Mouse (Mus musculus) embryonic facial prominence, embryonic 14.5 days (tissue): ENCODE data around the gene Zfp128. TPM values are rescaled to one million over a fixed set of nuclear protein-coding genes. Genes with fewer than 3 reads are reported as not detected.
"Not testable (repeated sequence)": the region's sequence is repeated elsewhere in the genome, so short reads cannot be mapped to it uniquely, and the experiment has no call there.

ENCODE experiments used
- ATAC-seq: fragments of 200-750 bp; cut with Nextera tagmentation; 2 replicates; pipeline ENCODE4 v1.8.0; 2017; ENCODE audit warnings: low read depth, moderate number of reproducible peaks, moderate TSS enrichment
- DNase-seq: peaks from one replicate; pipeline ENCODE4 v3.0.0-alpha.2; 2015; ENCODE audit warnings: low spot score
- H3K27ac ChIP-seq: fragments of 300-500 bp; sonication (generic); replicated peaks from 2 replicates; pipeline ENCODE4 v1.5.1; 2014; ENCODE audit warnings: low read depth, mild to moderate bottlenecking, low read length, moderate library complexity
- H3K27me3 ChIP-seq: fragments of 300-500 bp; sonication (generic); replicated peaks from 2 replicates; pipeline ENCODE4 v1.6.1; 2014; ENCODE audit warnings: low read length; ENCODE audit not compliant: control insufficient read depth, insufficient read depth
- H3K36me3 ChIP-seq: fragments of 300-500 bp; sonication (generic); 2 replicates; pipeline ENCODE4 v1.6.1; 2014; ENCODE audit warnings: low read length, mixed read lengths; ENCODE audit not compliant: control insufficient read depth, insufficient read depth
- H3K4me1 ChIP-seq: fragments of 300-500 bp; sonication (generic); 2 replicates; pipeline ENCODE4 v1.6.1; 2014; ENCODE audit warnings: antibody characterized with exemption, low read length; ENCODE audit not compliant: control insufficient read depth, insufficient read depth
- H3K4me2 ChIP-seq: fragments of 300-500 bp; sonication (generic); 2 replicates; pipeline ENCODE4 v1.6.1; 2014; ENCODE audit warnings: low read depth, mild to moderate bottlenecking, low read length, moderate library complexity, mixed read lengths
- H3K4me3 ChIP-seq: fragments of 300-500 bp; sonication (generic); 2 replicates; pipeline ENCODE4 v1.5.1; 2014; ENCODE audit warnings: low read depth, mild to moderate bottlenecking, low read length
- H3K9ac ChIP-seq: fragments of 300-500 bp; sonication (generic); 2 replicates; pipeline ENCODE4 v1.6.1; 2014; ENCODE audit warnings: low read depth, mild to moderate bottlenecking, low read length, moderate library complexity, mixed read lengths
- H3K9me3 ChIP-seq: fragments of 300-500 bp; sonication (generic); 2 replicates; pipeline ENCODE4 v1.6.1; 2016; ENCODE audit warnings: low read length; ENCODE audit not compliant: control insufficient read depth
- WGBS: fragments of 180-500 bp; shearing (Covaris S2); extraction: QIAGEN DNeasy Blood & Tissue Kit; methylation state at CpG from one replicate; pipeline ENCODE4 v1.1.7; 2014; 5-methylcytosine and 5-hydroxymethylcytosine counted together
- polyA plus RNA-seq: library from polyadenylated mRNA; unstranded; fragments of >200 nt; fragmentation: Nextera tagmentation; extraction: Ambion mirVana; gene quantifications from 2 replicates; pipeline ENCODE4 v1.2.1, GENCODE M21; 2014

Zfp128 gene
- polyA plus RNA-seq, 1 experiment from 2014 or later: 4.9 TPM

DNA sequence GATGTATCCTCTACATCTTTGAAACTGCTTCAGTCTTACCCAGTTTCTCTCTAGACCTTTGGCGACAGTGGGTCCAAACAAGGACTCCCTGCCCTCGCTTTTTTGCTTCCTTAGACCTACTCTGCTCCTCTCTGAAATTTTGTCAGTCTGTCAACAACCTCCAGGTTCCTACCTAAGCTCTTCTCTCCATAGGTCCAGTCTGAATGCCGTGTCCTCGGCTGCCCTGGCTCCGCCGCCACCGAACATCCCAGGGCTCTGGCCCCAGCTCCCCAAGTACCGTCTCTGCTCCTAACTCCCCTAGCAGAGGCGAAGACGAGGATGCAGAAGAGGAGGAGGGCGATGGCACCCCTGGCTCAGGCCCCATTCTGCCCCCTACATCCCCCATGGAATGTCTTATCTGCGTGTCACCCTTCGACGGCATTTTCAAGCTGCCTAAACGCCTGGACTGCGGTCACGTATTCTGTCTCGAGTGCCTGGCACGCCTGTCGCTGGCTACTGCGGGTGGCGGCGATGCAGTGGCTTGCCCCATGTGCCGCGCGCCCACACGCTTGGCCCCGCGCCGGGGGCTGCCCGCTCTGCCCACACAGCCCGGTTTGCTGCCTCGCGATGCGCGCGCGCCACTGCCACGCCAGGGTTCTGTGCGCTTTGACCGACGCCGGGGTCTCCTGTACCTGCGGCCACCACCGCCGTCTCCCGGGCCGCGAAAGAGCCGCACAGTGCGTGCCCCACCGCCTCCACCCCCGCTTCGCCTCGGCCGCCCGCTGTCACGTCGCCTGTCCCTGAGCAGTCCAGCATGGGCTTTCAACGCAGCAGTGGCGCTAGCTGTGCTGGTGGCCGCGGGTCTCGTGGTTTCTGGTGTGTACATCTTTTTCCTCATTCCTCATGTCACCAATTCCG is 47.0 kb downstream of the Zfp128 start:
- Histone ChIP-seq H3K4me2 (peak overlapping the region; percentile 68), H3K9ac (peak overlapping the region; percentile 67), H3K4me3 (peak overlapping the region; percentile 37), H3K27ac (no peak overlapping the region), H3K36me3 (peaks cover 43% of the 10 kb centered on the region), H3K9me3 (no peaks in the 10 kb centered on the region), H3K27me3 (peaks cover 13% of the 10 kb centered on the region; the same call in 1 of the 2 replicates), H3K4me1 (peaks cover 7% of the 10 kb centered on the region; the same call in 1 of the 2 replicates)
- DNase-seq (peak; percentile 22), ATAC-seq (peak; percentile 39)
- 4% methylated on average over 49 of the region's 65 CpGs for WGBS

DNA sequence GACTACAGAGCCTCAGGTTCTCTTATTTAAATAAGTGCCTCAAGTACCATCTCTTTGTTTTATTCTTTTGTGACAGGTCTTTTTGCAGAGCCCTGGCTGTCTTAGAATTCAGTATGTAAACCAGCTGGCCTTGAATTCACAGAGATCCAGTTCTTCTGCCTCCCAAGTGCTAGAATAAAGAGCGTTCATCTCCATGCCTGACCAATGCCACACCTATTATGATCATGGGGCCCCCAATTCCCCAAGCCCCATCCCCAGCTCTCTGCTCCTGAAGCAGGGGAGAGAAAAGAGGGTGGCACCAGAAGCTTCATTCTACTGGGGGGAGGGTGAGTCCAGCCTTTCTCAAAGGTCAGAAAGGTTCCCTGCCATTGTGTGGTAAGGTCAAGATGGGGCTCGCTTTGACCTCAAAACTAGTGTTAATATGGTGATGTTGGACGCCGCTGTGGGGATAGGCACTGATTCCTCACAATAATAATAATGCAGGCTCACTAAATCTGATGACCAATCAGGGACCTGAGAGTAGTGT is 52.7 kb downstream of the Zfp128 start:
- Histone ChIP-seq H3K4me3 (no peak overlapping the region), H3K27me3 (no peaks in the 10 kb centered on the region), H3K36me3 (no peaks in the 10 kb centered on the region), H3K27ac (no peak overlapping the region), H3K9ac (no peak overlapping the region), H3K4me2 (no peak overlapping the region), H3K9me3 (no peaks in the 10 kb centered on the region), H3K4me1 (no peaks in the 10 kb centered on the region)
- ATAC-seq (no peak), DNase-seq (no peak)
- WGBS: 71% methylated on average over 4 of the region's 4 CpGs

DNA sequence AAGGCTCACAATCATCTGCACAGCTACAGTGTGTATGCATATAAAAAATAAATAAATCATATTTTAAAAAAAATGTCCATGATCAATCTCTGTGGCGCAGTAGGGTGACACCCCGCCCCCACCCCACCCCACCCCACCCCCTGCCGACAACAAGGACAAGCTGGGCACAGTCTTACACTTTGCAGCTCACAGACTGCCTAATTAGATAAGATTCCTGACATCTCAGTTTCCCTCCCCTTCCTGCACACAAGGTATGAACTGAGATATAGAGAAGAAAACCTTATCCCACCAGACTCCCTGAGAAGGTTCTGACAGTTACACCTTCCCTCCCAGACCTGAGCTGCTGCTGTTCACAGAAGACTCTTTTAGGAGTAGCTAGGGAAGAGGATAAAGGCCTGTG is 53.8 kb downstream of the Zfp128 start:
- no peak overlapping the region for H3K9ac ChIP-seq
- no peak overlapping the region for H3K4me2 ChIP-seq
- WGBS: 89% methylated on average over 3 of the region's 3 CpGs
- no peaks in the 10 kb centered on the region for H3K36me3 ChIP-seq
- no peak for ATAC-seq
- no peaks in the 10 kb centered on the region for H3K9me3 ChIP-seq
- H3K27me3 ChIP-seq: no peaks in the 10 kb centered on the region
- H3K4me1 ChIP-seq: no peaks in the 10 kb centered on the region
- H3K27ac ChIP-seq: no peak overlapping the region
- no peak overlapping the region for H3K4me3 ChIP-seq
- DNase-seq: no peak

DNA sequence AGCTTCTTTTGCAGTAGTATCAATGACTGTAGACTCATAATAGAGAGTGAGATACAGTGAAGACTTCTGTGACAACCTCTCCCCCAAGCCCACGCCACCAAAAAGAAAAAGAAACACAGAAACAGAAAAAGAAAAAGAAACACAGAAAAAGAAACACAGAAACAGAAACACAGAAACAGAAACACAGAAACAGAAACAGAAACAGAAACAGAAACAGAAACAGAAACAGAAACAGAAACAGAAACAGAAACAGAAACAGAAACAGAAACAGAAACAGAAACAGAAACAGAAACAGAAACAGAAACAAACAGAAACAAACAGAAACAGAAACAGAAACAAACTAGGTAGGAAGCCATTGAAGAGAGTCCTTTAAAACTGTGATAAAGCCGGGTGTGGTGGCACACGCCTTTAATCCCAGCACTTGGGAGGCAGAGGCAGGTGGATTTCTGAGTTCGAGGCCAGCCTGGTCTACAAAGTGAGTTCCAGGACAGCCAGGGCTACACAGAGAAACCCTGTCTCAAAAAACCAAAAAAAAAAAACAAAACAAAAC is 56.4 kb downstream of the Zfp128 start:
- not testable (repeated sequence) for H3K9ac ChIP-seq, H3K4me1 ChIP-seq, H3K4me2 ChIP-seq, H3K36me3 ChIP-seq, DNase-seq, ATAC-seq, H3K9me3 ChIP-seq, H3K4me3 ChIP-seq, H3K27me3 ChIP-seq, H3K27ac ChIP-seq
- WGBS: 85% methylated on average over 4 of the region's 4 CpGs

DNA sequence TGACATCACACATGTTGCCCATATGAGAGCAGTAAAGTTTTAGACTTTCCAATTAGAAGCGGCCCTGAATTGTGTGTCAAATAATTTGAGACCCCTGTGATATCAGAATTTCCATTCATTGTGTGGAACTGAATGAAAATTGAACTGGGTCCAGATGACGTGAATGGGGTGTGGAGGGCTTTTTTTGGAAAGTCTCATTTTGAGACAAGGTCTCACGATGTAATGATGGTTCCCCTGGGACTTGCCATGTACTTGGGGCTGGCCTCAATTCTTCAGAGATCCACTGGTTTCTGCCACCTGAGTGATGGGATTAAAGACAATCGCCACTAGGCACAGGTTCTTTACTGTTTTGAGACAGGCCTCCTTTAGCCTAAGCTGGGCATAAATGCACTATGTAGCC is 59.6 kb downstream of the Zfp128 start:
- H3K27ac ChIP-seq: no peak overlapping the region
- no peaks in the 10 kb centered on the region for H3K9me3 ChIP-seq
- WGBS: 80% methylated on average over 4 of the region's 4 CpGs
- H3K36me3 ChIP-seq: no peaks in the 10 kb centered on the region
- no peak for DNase-seq
- H3K4me3 ChIP-seq: no peak overlapping the region
- no peak overlapping the region for H3K4me2 ChIP-seq
- H3K9ac ChIP-seq: no peak overlapping the region
- ATAC-seq: no peak
- no peaks in the 10 kb centered on the region for H3K4me1 ChIP-seq
- no peaks in the 10 kb centered on the region for H3K27me3 ChIP-seq

Other genes starting within 250 kb of the Zfp128 start
- gene Vmn2r54, start 240.9 kb upstream of the Zfp128 start, polyA plus RNA-seq: not detected in 2 replicates
- not detected in 2 replicates for gene Vmn2r55, start 196.2 kb upstream of the Zfp128 start, polyA plus RNA-seq
- gene Vmn2r56, start 146.2 kb upstream of the Zfp128 start, polyA plus RNA-seq: not detected in 2 replicates
- gene Zscan18, start 77.5 kb upstream of the Zfp128 start, polyA plus RNA-seq: 10.1 and 11.3 TPM in 2 replicates
- gene Zfp329, start 62.3 kb upstream of the Zfp128 start, polyA plus RNA-seq: 10.8 and 11.9 TPM in 2 replicates
- gene Zfp110, start 46.4 kb upstream of the Zfp128 start, polyA plus RNA-seq: 34.2 and 38.0 TPM in 2 replicates
- gene Zscan22, start 16.6 kb downstream of the Zfp128 start, polyA plus RNA-seq: 15.1 and 16.6 TPM in 2 replicates
- gene Rps5, start 41.1 kb downstream of the Zfp128 start, polyA plus RNA-seq: 1,364 and 1,371 TPM in 2 replicates
- 0.43 and 0.49 TPM in 2 replicates for gene Rnf225, start 46.2 kb downstream of the Zfp128 start, polyA plus RNA-seq
- gene Zfp324, start 84.7 kb downstream of the Zfp128 start, polyA plus RNA-seq: 9.4 and 10.9 TPM in 2 replicates
- 2.5 and 3.8 TPM in 2 replicates for gene Zfp446, start 96.7 kb downstream of the Zfp128 start, polyA plus RNA-seq
- not detected in 2 replicates for gene Slc27a5, start 117.0 kb downstream of the Zfp128 start, polyA plus RNA-seq
- 321 and 352 TPM in 2 replicates for gene Trim28, start 117.9 kb downstream of the Zfp128 start, polyA plus RNA-seq
- 20.0 and 23.6 TPM in 2 replicates for gene Zbtb45, start 128.9 kb downstream of the Zfp128 start, polyA plus RNA-seq
- 162 and 169 TPM in 2 replicates for gene Chmp2a, start 153.6 kb downstream of the Zfp128 start, polyA plus RNA-seq
- gene Ube2m, start 157.1 kb downstream of the Zfp128 start, polyA plus RNA-seq: 140 and 147 TPM in 2 replicates
- 2.9 and 4.1 TPM in 2 replicates for gene Mzf1, start 173.6 kb downstream of the Zfp128 start, polyA plus RNA-seq
- gene Vmn1r85, start 214.0 kb downstream of the Zfp128 start, polyA plus RNA-seq: not detected in 2 replicates
- not detected in 2 replicates for gene Vmn1r86, start 238.7 kb downstream of the Zfp128 start, polyA plus RNA-seq